Mouse (Mus musculus) small intestine, adult 2 months (tissue): Measurements from ENCODE around the gene Csrp2. TPM values are rescaled to one million over a fixed set of nuclear protein-coding genes. Genes with fewer than 3 reads are reported as not detected.

Experiments used
- H3K27ac ChIP-seq: fragments of 200-500 bp; 2 replicates; pipeline ENCODE4 v1.5.1; 2012; ENCODE audit warnings: low read depth, low read length, control low read depth, inconsistent platforms; ENCODE audit not compliant: insufficient read depth
- H3K27me3 ChIP-seq: fragments of 200-500 bp; 2 replicates; pipeline ENCODE4 v1.6.1; 2012; ENCODE audit warnings: mild to moderate bottlenecking, moderate library complexity, low read length, inconsistent platforms; ENCODE audit not compliant: control insufficient read depth, insufficient read depth
- H3K36me3 ChIP-seq: fragments of 200-500 bp; 2 replicates; pipeline ENCODE4 v1.6.1; 2012; ENCODE audit warnings: mild to moderate bottlenecking, low read length, control low read depth, inconsistent platforms; ENCODE audit not compliant: control insufficient read depth, insufficient read depth
- H3K4me1 ChIP-seq: fragments of 200-500 bp; 2 replicates; pipeline ENCODE4 v1.6.1; 2012; ENCODE audit warnings: low read length, inconsistent platforms, mixed read lengths; ENCODE audit not compliant: control insufficient read depth, insufficient read depth, insufficient read length
- H3K4me3 ChIP-seq: fragments of 200-500 bp; 2 replicates; pipeline ENCODE4 v1.5.1; 2012; ENCODE audit warnings: low read depth, mild to moderate bottlenecking, control low read depth, inconsistent platforms, low read length, moderate library complexity
- CTCF ChIP-seq: fragments of 200-500 bp; IDR thresholded peaks from 2 replicates; pipeline ENCODE4 v1.5.1; 2012; ENCODE audit warnings: low read depth, mild to moderate bottlenecking, control low read depth, inconsistent platforms, low read length, moderate library complexity, mixed read lengths; ENCODE audit not compliant: insufficient replicate concordance, insufficient read length; ENCODE audit errors: extremely low read depth
- POLR2A ChIP-seq: fragments of 200-500 bp; IDR thresholded peaks from 2 replicates; pipeline ENCODE4 v1.6.1; 2012; ENCODE audit warnings: low read depth, mild to moderate bottlenecking, control low read depth, inconsistent platforms, low read length, moderate library complexity
- WGBS: fragments of 180-500 bp; shearing (Covaris S2); methylation state at CpG from one replicate; pipeline ENCODE4 v1.1.7; 2018; 5-methylcytosine and 5-hydroxymethylcytosine counted together
- polyA plus RNA-seq: library from polyadenylated mRNA; depleted of rRNA; stranded (reverse); fragments of >200 nt; gene quantifications from 2 replicates; pipeline ENCODE4 v1.2.3, GENCODE M21; 2012

Gene Csrp2
- polyA plus RNA-seq, 1 experiment = 44.9 TPM

DNA sequence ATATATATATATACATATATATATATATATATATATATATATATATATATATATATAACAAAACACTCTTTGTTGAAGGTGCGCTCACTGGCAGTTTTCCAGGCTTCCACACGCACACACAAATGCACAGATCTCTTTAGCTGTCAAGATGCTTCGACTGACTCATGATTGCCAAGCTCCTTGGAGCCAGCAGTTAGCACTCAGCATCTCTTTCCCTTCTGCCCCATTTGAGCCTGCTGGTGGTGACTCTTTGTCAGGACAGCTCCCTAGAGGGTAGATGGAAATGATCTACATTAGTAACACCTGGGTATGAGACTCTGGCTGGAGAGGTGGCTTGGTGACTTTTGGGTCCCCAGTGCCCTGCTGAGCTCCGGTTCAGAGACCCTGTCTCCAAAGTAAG, 20.1 kb downstream of the Csrp2 start:
- H3K27ac ChIP-seq = no peak overlapping the region
- H3K36me3 ChIP-seq = peaks cover 39% of the 10 kb centered on the region
- H3K4me1 ChIP-seq = peaks cover 4% of the 10 kb centered on the region; the same call in 1 of the 2 replicates
- whole genome bisulfite sequencing = 64% methylated on average over 4 of the region's 4 CpGs
- TF ChIP-seq CTCF (no peak), POLR2A (no peak)
- no peak overlapping the region for H3K4me3 ChIP-seq
- no peaks in the 10 kb centered on the region for H3K27me3 ChIP-seq

- Histone ChIP-seq H3K4me3 (no peak overlapping the region), H3K36me3 (peaks cover 41% of the 10 kb centered on the region), H3K4me1 (no peaks in the 10 kb centered on the region), H3K27me3 (no peaks in the 10 kb centered on the region), H3K27ac (no peak overlapping the region)
- TF ChIP-seq CTCF = no peak
- TF ChIP-seq POLR2A = no peak
- WGBS = 88% methylated on average over 13 of the region's 13 CpGs
Measured at GRCm38 (mm10) chr10:110940740-110941398, 21.3 kb downstream of the Csrp2 start.

- H3K4me1 ChIP-seq = no peaks in the 10 kb centered on the region
- H3K27me3 ChIP-seq = no peaks in the 10 kb centered on the region
- H3K4me3 ChIP-seq = no peak overlapping the region
- peaks cover 45% of the 10 kb centered on the region for H3K36me3 ChIP-seq
- H3K27ac ChIP-seq = no peak overlapping the region
- TF ChIP-seq POLR2A (no peak), CTCF (no peak)
- WGBS = 88% methylated on average over 11 of the region's 11 CpGs
Measured at GRCm38 (mm10) chr10:110941968-110942367, 22.4 kb downstream of the Csrp2 start.

- H3K36me3 ChIP-seq = peaks cover 48% of the 10 kb centered on the region
- TF ChIP-seq CTCF (no peak), POLR2A (no peak)
- WGBS = 80% methylated on average over 9 of the region's 9 CpGs
- H3K27ac ChIP-seq = no peak overlapping the region
- no peaks in the 10 kb centered on the region for H3K4me1 ChIP-seq
- H3K4me3 ChIP-seq = no peak overlapping the region
- H3K27me3 ChIP-seq = no peaks in the 10 kb centered on the region
Measured at GRCm38 (mm10) chr10:110942806-110943205, 23.2 kb downstream of the Csrp2 start.

DNA sequence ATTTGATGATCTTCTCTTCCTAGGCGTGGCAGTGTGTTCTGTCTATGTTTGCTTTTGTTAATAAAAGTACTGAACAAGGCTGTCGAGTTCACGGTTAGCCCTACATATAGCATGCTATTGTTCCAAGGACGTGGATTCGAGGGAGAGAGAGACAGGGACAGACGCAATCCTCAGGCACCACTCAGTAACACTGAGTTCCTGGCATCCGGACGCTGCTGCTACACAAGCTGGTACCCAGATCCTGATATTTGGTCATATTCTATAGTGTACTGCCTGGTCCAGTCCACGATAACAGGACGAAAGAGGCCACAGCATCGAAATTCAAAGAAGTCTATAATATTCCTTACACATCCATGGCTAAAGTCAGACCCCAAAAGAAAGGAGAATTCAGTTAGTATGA, 24.6 kb downstream of the Csrp2 start:
- no peak for TF ChIP-seq CTCF
- TF ChIP-seq POLR2A = no peak
- Histone ChIP-seq H3K27ac (no peak overlapping the region), H3K27me3 (no peaks in the 10 kb centered on the region), H3K4me1 (no peaks in the 10 kb centered on the region), H3K36me3 (peaks cover 41% of the 10 kb centered on the region), H3K4me3 (no peak overlapping the region)
- WGBS = 83% methylated on average over 11 of the region's 11 CpGs

DNA sequence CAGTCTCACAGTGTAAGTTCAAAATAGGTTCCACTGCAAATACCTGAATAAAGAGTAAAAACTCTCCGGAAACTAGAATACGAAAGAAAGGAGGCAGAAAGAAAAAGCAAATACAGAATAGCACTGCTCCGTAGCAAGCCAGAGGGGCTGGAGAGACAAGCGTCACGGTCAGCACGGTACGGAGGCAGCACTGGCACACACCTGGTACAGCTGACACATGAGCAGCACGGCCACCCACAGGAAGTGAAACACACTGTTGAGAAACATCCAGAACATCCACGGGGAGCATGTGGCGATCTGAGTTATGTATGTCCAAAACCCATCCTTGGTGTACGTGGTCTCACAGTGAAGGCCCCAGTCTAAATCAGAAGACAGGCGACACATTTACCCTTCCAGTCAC, 26.4 kb downstream of the Csrp2 start:
- peaks cover 38% of the 10 kb centered on the region for H3K36me3 ChIP-seq
- TF ChIP-seq CTCF = no peak
- TF ChIP-seq POLR2A = no peak
- WGBS = 86% methylated on average over 12 of the region's 12 CpGs
- no peaks in the 10 kb centered on the region for H3K4me1 ChIP-seq
- H3K4me3 ChIP-seq = no peak overlapping the region
- H3K27ac ChIP-seq = no peak overlapping the region
- H3K27me3 ChIP-seq = no peaks in the 10 kb centered on the region

DNA sequence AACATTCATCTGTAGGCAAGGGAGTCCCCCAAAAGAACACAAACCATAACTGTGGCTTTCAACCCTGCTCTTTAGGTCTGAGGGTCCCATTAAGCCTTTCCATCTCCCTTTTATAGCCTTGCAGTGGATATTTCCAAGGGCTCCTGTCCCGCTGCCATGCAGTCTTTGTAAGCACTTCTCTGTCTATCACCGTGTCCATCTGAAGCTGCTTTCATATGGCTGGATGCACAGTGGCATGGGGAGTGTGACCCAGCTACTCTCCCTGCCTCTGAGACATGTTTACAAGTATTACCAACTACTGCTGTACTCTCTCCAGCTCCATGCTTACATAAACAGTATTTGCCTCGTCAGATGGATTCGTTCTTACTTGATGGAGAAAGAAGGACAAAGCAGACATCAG, 28.0 kb downstream of the Csrp2 start:
- no peaks in the 10 kb centered on the region for H3K27me3 ChIP-seq
- H3K4me3 ChIP-seq = no peak overlapping the region
- peaks cover 34% of the 10 kb centered on the region for H3K36me3 ChIP-seq
- no peak for TF ChIP-seq CTCF
- no peak for TF ChIP-seq POLR2A
- 80% methylated on average over 4 of the region's 4 CpGs for WGBS
- H3K27ac ChIP-seq = no peak overlapping the region
- no peaks in the 10 kb centered on the region for H3K4me1 ChIP-seq
